Mouse (Mus musculus): ENCODE data around the gene Gnao1.

Gene Gnao1

DNA sequence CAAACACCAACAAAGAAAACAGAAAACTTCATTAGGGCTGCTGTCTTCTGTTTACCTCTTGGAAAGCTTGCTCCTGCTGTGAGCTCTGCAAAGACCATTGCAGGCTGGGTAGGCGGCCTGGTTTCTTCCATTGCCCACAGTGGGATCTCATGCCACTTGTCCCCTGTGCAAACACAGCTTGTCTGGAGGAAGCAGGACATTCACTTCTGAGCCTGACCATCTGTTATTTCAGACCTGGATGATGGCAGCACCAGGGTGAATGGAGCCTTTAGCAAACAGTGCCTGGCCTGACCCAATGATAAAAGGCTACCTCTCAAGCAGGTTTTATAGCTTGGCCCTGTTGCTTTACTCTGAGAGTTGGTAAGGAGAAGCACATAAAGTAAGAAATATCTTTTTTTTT lies 35.4 kb downstream of the Gnao1 start:
- no peak for DNase-seq

- DNase-seq = no peak
These were observed 42.4 kb downstream of the Gnao1 start for GRCm38 (mm10) chr8:93852087-93852645.

- no peak for DNase-seq
These were observed 43.2 kb downstream of the Gnao1 start for GRCm38 (mm10) chr8:93852851-93853461.

DNA sequence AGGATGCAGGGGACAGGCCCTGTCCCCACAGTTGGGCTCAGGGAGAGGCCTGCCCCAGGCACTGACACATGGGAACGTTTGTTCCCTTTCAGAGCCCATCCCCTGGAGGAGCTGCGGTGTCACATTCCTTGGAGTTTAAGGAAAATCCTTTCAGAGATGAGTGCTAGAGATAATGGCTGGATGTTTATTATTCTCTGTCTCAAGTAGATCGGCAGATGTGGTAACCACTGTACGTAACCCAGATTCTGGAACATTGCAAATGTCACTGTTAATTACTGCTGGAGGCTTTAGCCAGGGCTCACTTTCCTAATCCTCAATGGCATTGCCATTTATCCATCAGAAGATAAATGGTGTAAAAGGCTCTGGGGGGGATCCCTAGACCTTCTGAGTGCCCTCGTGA lies 44.9 kb downstream of the Gnao1 start:
- DNase-seq = peak in 1 of 2 experiments; percentile 9

DNA sequence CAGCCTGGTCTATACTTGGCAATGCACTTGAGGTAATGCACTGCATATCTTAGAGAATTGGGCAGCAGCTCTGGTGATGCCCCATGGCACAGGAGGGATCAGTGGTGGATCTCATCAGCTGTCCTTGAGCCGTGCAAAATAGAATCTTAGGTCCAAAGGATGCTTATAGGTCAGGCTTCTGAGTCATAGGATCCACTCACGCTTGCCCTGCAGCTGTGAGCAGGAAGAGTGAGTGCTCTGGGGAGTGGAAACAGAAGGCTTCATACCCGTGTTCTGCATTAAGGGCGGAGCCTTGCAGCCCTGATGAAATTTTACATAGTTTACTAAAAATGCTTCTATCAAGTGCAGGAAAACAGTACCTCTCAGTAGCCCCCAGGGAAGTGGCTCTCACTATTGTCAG lies 45.5 kb downstream of the Gnao1 start:
- no peak for DNase-seq

GRCm38 (mm10) chr8:93857144-93857543 lies 47.4 kb downstream of the Gnao1 start:
- no peak for DNase-seq

- DNase-seq = no peak
These were observed 48.5 kb downstream of the Gnao1 start for GRCm38 (mm10) chr8:93858286-93858685.

DNA sequence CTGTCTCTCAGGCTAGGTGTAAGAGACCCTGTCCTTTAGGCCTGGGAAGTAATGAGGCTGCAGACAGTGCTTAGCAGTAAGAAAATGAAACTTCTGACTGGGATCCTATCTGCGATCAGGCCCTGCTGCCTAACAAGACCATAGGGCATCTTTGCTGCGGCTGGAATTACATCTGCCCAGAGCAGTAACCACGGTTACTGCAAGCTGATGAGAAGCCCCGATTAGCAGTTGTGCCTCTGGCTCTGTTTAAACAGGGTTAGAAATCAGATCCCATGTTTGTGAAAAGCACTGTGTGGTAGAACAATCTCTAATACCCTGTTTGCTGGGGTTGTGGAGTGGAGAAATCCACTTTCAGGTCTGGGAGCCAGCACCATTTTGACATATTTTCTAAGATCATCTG lies 50.3 kb downstream of the Gnao1 start:
- DNase-seq = no peak

DNA sequence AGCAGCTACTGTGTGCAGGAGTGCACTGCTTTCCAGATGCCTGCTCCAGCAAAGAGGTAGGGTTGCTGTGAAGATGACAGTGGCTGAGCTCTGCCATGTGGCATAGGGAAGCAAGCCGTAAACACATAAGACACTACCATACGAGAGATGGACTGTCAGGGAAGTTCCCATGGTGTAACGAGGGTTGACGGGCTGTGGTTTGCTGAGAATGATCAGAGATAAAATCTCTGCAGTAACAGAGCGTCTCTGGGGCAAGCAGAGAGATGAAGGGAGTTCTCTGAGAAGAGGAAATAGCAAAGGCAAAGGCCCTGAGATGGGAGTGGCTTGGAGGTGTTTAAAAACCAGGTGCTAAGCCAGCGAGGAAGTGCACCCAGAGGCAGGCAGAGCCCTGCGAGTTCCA lies 54.3 kb downstream of the Gnao1 start:
- DNase-seq = no peak

- DNase-seq = no peak
These were observed 56.5 kb downstream of the Gnao1 start for GRCm38 (mm10) chr8:93866271-93866670.

DNA sequence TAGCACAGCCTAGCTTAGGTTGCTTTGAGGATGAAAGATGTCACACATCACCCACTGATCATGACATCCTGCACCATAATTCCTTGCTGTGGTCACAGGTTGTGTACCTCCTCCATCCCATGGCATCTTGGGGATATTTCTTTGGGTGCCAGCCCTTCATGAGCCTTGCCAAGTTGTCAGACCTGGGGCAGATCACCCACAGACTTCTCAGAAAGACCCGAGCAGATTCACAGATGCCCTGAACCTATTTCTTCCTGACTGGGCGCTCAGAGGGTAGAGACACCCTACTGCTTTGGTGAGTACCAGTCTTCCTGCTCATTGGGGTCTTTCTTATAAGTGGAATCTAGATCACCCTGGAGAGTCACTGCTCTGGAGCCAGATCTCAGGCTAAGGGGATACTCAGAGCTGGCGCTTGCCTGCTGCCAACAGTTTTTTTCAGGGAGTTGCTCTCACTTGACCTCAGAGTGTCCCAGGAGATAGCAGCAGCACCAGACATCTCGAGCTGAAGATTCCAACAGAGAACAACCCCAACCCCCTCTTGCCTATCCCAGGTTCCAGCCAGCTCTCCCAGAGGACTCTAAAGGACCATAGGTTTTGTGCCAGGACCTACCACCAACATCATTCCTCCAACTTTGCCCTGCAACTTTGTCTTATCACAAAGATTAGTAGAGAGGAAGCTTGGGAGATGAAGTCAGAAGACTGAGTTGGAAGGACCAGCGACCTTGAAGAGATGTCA lies 58.9 kb downstream of the Gnao1 start:
- DNase-seq = no peak

- DNase-seq = peak in 1 of 2 experiments; percentile 8
These were observed 61.5 kb downstream of the Gnao1 start for GRCm38 (mm10) chr8:93871275-93871674.

DNA sequence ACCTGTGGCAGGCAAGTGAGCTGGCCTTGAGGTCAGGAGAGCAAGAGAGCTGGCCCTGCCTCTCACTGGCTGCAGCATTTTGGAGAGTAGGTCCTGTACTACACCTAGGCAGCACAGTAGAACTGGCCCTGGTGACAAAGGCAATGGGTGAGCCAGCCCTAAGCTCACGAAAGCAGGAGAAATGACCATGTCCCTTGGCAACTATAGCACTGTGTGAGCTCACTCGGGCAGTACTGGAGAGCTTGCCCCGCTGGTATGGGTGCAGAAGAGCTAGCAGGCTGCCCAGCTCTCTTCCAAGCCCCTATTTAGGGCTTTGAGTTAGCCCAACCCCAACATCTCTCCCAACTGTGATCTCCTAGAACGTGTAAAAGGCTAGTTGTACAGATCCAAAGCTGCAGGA lies 68.6 kb downstream of the Gnao1 start:
- DNase-seq = no peak

- DNase-seq = no peak
These were observed 70.2 kb downstream of the Gnao1 start for GRCm38 (mm10) chr8:93879966-93880365.

DNA sequence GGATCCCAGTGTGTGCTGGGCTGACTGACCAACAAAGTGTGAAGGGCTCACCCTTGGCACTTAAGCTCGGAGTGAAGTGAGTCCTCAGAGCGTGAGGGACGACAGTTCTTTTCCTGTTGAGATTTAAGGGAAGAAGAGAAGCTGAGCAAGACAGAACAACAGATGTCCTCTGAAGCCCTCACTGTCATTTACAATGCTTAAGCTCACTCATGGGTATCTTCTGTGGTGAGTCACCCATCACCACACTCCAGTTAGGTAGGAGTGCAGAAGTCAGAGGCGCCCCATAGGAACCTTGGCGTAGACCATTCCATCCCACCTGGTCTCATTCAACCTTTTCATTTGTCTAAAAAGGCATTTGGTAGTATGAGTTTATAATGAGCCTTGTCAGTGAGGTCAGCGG lies 71.6 kb downstream of the Gnao1 start:
- DNase-seq = no peak

DNA sequence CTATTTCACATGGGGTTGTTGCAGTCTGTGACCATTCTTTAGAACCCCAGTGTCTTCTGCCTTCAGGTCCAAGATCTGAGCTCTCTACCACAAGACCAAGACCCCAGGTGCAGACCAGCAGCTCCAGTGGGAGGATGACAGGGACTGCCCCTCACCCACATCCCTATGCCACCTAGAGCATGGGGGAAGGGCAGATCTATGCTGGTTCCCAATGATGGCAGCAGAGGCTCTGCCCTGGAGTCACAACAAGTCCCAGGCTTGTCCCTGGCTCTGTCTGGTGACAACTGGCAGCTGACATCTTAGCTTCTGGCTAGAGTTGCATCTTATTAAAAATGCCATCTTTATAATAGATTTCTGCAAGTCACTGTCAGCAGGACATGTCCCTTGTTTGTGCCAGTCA lies 73.5 kb downstream of the Gnao1 start:
- DNase-seq = no peak

DNA sequence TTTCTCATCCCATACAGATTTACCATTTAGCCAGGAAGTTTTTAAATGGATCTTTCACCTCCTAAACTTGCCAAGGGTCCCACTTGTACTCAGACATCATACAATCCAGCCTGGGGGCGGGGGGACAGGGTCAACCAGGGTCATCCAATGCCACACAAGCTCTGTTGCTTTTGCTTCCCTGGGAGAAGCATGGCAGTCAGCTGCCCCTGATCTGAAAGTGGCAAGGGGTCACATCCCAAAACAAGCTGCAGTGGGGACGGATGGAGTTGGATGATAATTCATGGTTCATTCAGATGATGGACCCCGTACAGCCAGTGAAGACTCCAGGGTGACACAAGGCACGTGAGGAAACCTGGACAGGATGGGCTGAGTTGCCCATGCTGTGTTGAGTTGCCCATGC lies 74.0 kb downstream of the Gnao1 start:
- DNase-seq = no peak

GRCm38 (mm10) chr8:93884316-93884715 lies 74.5 kb downstream of the Gnao1 start:
- DNase-seq = no peak

DNA sequence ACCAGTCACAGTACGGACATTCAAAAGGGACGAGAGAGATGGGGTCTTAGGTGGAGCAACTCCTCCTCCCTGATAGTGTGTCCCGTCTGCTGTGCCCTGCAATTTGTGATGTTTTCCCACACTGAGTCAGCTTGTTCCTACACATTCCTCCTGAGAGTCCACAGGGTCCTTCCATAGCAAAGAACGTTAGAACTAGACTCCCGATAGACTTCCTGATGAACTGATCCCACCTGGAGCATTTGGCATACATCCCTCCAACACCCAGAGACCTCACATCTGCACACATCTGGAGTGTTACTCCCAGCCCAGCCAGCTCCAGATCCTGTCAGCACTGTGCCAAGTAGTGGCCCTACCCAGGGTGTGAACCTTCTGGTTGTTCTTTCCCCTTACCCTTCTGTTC lies 76.4 kb downstream of the Gnao1 start:
- DNase-seq = no peak

GRCm38 (mm10) chr8:93888150-93888676 lies 78.4 kb downstream of the Gnao1 start:
- no peak for DNase-seq

- DNase-seq = no peak
These were observed 79.1 kb downstream of the Gnao1 start for GRCm38 (mm10) chr8:93888702-93889480.

- no peak for DNase-seq
These were observed 83.8 kb downstream of the Gnao1 start for GRCm38 (mm10) chr8:93893556-93893955.

DNA sequence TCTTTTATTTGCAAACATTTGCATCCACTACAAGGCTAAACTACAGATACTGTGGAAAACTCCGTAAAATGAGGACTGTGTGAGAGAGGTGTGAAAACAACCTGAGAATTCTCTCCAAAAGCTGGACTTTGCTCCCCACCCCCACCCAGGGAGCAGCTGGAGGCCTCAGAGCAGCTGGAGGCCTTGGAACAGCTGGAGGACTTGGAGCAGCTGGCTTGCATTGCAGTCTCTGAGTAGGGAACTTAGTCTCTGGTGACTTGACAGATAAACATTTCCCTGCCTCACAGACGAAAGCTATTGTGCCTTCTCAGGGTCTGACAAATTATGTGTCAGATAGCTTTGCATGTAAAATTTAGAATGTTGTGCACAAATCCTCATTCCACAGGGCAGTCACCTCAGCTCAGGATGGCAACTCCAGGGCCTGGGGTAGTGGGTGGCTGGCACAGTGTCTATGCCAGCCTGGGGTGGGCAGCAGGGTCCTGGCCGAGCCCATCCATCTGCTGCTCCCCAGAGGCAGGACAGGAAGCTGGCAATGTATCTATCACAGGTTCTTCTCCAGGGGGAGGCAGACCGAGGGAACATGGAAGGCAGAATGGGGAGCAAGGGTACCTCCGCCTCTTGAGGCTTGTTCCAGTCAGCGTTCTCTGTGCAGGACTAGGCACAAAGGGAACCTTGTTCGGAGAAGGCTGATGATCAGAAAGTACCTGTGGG lies 87.2 kb downstream of the Gnao1 start:
- no peak for DNase-seq

Data from kidney, postnatal 36 days (tissue).